Mouse (Mus musculus) olfactory bulb, adult 2 months (tissue): ENCODE results near the gene Olfr1423. TPM values are rescaled to one million over a fixed set of nuclear protein-coding genes. Genes with fewer than 3 reads are reported as not detected.

ENCODE experiments used
- H3K27ac ChIP-seq: fragments of 200-500 bp; 2 replicates; pipeline ENCODE4 v1.5.1; 2012; ENCODE audit warnings: low read depth, low read length; ENCODE audit not compliant: insufficient read depth
- H3K4me1 ChIP-seq: fragments of 200-500 bp; 2 replicates; pipeline ENCODE4 v1.6.1; 2012; ENCODE audit warnings: low read length; ENCODE audit not compliant: control insufficient read depth, insufficient read depth
- H3K4me3 ChIP-seq: fragments of 200-500 bp; 2 replicates; pipeline ENCODE4 v1.5.1; 2012; ENCODE audit warnings: mild to moderate bottlenecking, low read depth, low read length, moderate library complexity; ENCODE audit not compliant: insufficient read depth
- CTCF ChIP-seq: fragments of 200-500 bp; IDR thresholded peaks from 2 replicates; pipeline ENCODE4 v1.5.1; 2012; ENCODE audit warnings: low read depth, mild to moderate bottlenecking, low read length, moderate library complexity; ENCODE audit not compliant: insufficient read depth
- POLR2A ChIP-seq: fragments of 200-500 bp; IDR thresholded peaks from 2 replicates; pipeline ENCODE4 v1.6.1; 2012; ENCODE audit warnings: mild to moderate bottlenecking, low read depth, low read length, moderate library complexity; ENCODE audit not compliant: insufficient read depth
- WGBS: fragments of 180-500 bp; shearing (Covaris S2); methylation state at CpG from one replicate; pipeline ENCODE4 v1.1.7; 2018; 5-methylcytosine and 5-hydroxymethylcytosine counted together
- polyA plus RNA-seq: library from polyadenylated mRNA; stranded (reverse); fragments of >200 nt; gene quantifications from 2 replicates; pipeline ENCODE4 v1.2.4, GENCODE M21; 2012; ENCODE audit warnings: low replicate concordance; ENCODE audit not compliant: missing spikeins, insufficient read depth, insufficient read length

The Olfr1423 gene
- polyA plus RNA-seq, 1 experiment: not detected

- Histone ChIP-seq H3K27ac (no peak overlapping the region), H3K4me1 (no peaks in the 10 kb centered on the region; the same call in 1 of the 2 replicates), H3K4me3 (no peak overlapping the region)
- no peak for TF ChIP-seq POLR2A
- WGBS: 75% methylated on average over 4 of the region's 4 CpGs
These were observed 24.9 kb downstream of the Olfr1423 start for GRCm38 (mm10) chr19:12016192-12016591.

GRCm38 (mm10) chr19:12015708-12016107 is 25.4 kb downstream of the Olfr1423 start:
- TF ChIP-seq CTCF (no peak), POLR2A (no peak)
- Histone ChIP-seq H3K4me1 (no peaks in the 10 kb centered on the region; the same call in 1 of the 2 replicates), H3K27ac (no peak overlapping the region), H3K4me3 (no peak overlapping the region)
- 70% methylated on average over 8 of the region's 8 CpGs for WGBS

- H3K27ac ChIP-seq: no peak overlapping the region
- H3K4me1 ChIP-seq: no peaks in the 10 kb centered on the region; the same call in 1 of the 2 replicates
- TF ChIP-seq POLR2A (no peak), CTCF (no peak)
- H3K4me3 ChIP-seq: peak overlapping the region; percentile 10; the same call in 1 of the 2 replicates
- WGBS: 3% methylated on average over 12 of the region's 12 CpGs
These were observed 27.9 kb downstream of the Olfr1423 start for GRCm38 (mm10) chr19:12013228-12013627.

- TF ChIP-seq POLR2A: no peak
- TF ChIP-seq CTCF: no peak
- no peak overlapping the region for H3K27ac ChIP-seq
- under 1% methylated on average over 10 of the region's 10 CpGs for WGBS
These were observed 28.5 kb downstream of the Olfr1423 start for GRCm38 (mm10) chr19:12012615-12013014.

GRCm38 (mm10) chr19:12011560-12012556 is 29.3 kb downstream of the Olfr1423 start:
- Histone ChIP-seq H3K27ac (0 out of 2 replicates have a peak overlapping the region, but pooled peaks have one; percentile 45), H3K4me1 (peaks cover 3% of the 10 kb centered on the region; the same call in 1 of the 2 replicates), H3K4me3 (peak overlapping the region; percentile 97)
- WGBS: under 1% methylated on average over 49 of the region's 49 CpGs
- TF ChIP-seq POLR2A (no peak), CTCF (peak; percentile 84)

More at GRCm38 (mm10) chr19:12012615-12013014, 28.5 kb downstream of the Olfr1423 start:
- Histone ChIP-seq H3K4me1 (no peaks in the 10 kb centered on the region; the same call in 1 of the 2 replicates), H3K4me3 (peak overlapping the region; percentile 34; the same call in 1 of the 2 replicates)

- WGBS: under 1% methylated on average over 26 of the region's 26 CpGs
- H3K4me1 ChIP-seq: peaks cover 6% of the 10 kb centered on the region; the same call in 1 of the 2 replicates
- TF ChIP-seq POLR2A (no peak), CTCF (no peak)
- peak overlapping the region; percentile 97 for H3K4me3 ChIP-seq
- H3K27ac ChIP-seq: no peak overlapping the region
These were observed 30.1 kb downstream of the Olfr1423 start for GRCm38 (mm10) chr19:12010916-12011559.

- TF ChIP-seq POLR2A (no peak), CTCF (no peak)
- H3K4me1 ChIP-seq: peaks cover 6% of the 10 kb centered on the region; the same call in 1 of the 2 replicates
- H3K27ac ChIP-seq: peak overlapping the region; percentile 22
- 1% methylated on average over 24 of the region's 24 CpGs for WGBS
- peak overlapping the region; percentile 72 for H3K4me3 ChIP-seq
These were observed 30.8 kb downstream of the Olfr1423 start for GRCm38 (mm10) chr19:12010281-12010771.

GRCm38 (mm10) chr19:12009501-12010280 is 31.4 kb downstream of the Olfr1423 start:
- Histone ChIP-seq H3K27ac (peak overlapping the region; percentile 22), H3K4me1 (peaks cover 6% of the 10 kb centered on the region; the same call in 1 of the 2 replicates), H3K4me3 (peak overlapping the region; percentile 72)
- WGBS: 3% methylated on average over 24 of the region's 24 CpGs
- TF ChIP-seq CTCF: no peak
- no peak for TF ChIP-seq POLR2A
